In genomic region chr11:12304879-12305278, GRCm38 (mm10) we compare ENCODE assay signal across 23 mouse cellular contexts.
DNase-seq lines count a peak whose midpoint lies in the region; ATAC-seq and TF ChIP-seq lines count a peak whose summit lies in the region.
"Had no signal": no experiment of that assay in that cellular context is flagged by ENCODE, and none has a peak within 500 bp of the region (broad histone marks: within the 10 kb centered on the region; RNA-seq: fewer than 3 reads in every experiment).

No protein-coding gene starts in this region.

- in situ Hi-C loops in Patski (cut with MboI; ENCODE audit: low pct_unique_long_range_greater_than_20kb), result loop anchor here (5.0 kb wide), 1 partner anchor 237 kb away; no protein-coding TSS in a partner anchor

- WGBS in midbrain, embryonic 11.5 days, result 78% methylated on average over 3 of the region's 3 CpGs

- no peaks in the 10 kb centered on the region for H3K36me3 ChIP-seq in midbrain, embryonic 11.5 days (ENCODE audit: control insufficient read depth, insufficient read depth, low read length)
- H3K36me3 ChIP-seq: embryonic facial prominence, embryonic 13.5 days; embryonic facial prominence, embryonic 15.5 days; forebrain, embryonic 15.5 days; G1E had no signal

- CTCF ChIA-PET in Patski (lab: Charles Lee), result interaction anchor here (1.4 kb wide), 1 partner anchor 55 kb away, joined by 4 read pairs; no protein-coding TSS in a partner anchor

- intact Hi-C loops in left cerebral cortex, postnatal 14 days (cut with DNase I), result no loop called here

- no peak overlapping the region for H3K4me2 ChIP-seq in midbrain, embryonic 11.5 days
- H3K4me2 ChIP-seq: embryonic facial prominence, embryonic 13.5 days; embryonic facial prominence, embryonic 15.5 days; forebrain, embryonic 13.5 days; forebrain, embryonic 15.5 days had no signal

- POLR2A ChIA-PET in Patski (lab: Charles Lee), result interaction anchor here (0.5 kb wide), 1 partner anchor 412 kb away, joined by 3 read pairs; no protein-coding TSS in a partner anchor

- H3K9ac ChIP-seq in midbrain, embryonic 11.5 days (ENCODE audit: low read length), result no peak overlapping the region
- H3K9ac ChIP-seq: embryonic facial prominence, embryonic 13.5 days; embryonic facial prominence, embryonic 15.5 days; forebrain, embryonic 13.5 days; forebrain, embryonic 15.5 days; forebrain, postnatal 0 days had no signal

- no peaks in the 10 kb centered on the region for H3K27me3 ChIP-seq in Patski
- H3K27me3 ChIP-seq in midbrain, embryonic 11.5 days (ENCODE audit: control insufficient read depth, insufficient read depth, low read length), result peaks cover 35% of the 10 kb centered on the region
- H3K27me3 ChIP-seq: CH12.LX; embryonic facial prominence, embryonic 13.5 days; embryonic facial prominence, embryonic 15.5 days; forebrain, embryonic 15.5 days had no signal

- TF ChIP-seq CTCF in Patski (IDR thresholded peaks at IDR 0.05), result no peak

- no peak overlapping the region for H3K4me3 ChIP-seq in midbrain, embryonic 11.5 days (ENCODE audit: low read depth, low read length)
- H3K4me3 ChIP-seq: embryonic facial prominence, embryonic 13.5 days; embryonic facial prominence, embryonic 15.5 days; forebrain, embryonic 13.5 days; forebrain, embryonic 15.5 days had no signal

- ATAC-seq in Patski, result peak; percentile 93
- ATAC-seq in midbrain, embryonic 11.5 days (ENCODE audit: low FRiP score), result no peak
- ATAC-seq: CD4-positive, CD25-positive, alpha-beta regulatory T cell, adult 4 months; forebrain, embryonic 13.5 days; forebrain, embryonic 15.5 days; forebrain, postnatal 0 days had no signal

- no peaks in the 10 kb centered on the region for H3K4me1 ChIP-seq in midbrain, embryonic 11.5 days (ENCODE audit: control insufficient read depth, insufficient read depth, low read length)
- H3K4me1 ChIP-seq: embryonic facial prominence, embryonic 13.5 days; embryonic facial prominence, embryonic 15.5 days had no signal

- H3K27ac ChIP-seq in midbrain, embryonic 11.5 days (ENCODE audit: low read depth, low read length), result no peak overlapping the region
- H3K27ac ChIP-seq: embryonic facial prominence, embryonic 13.5 days; embryonic facial prominence, embryonic 15.5 days; forebrain, embryonic 13.5 days; forebrain, embryonic 15.5 days had no signal

- DNase-seq in Muller cell, postnatal 12 days (ENCODE audit: inconsistent ontology term), result peak; percentile 83
- DNase-seq in Patski (ENCODE audit: low read depth, low spot score), result no peak
- no peak for DNase-seq in midbrain, embryonic 11.5 days (ENCODE audit: low spot score, missing footprints)
- DNase-seq in left cerebral cortex, postnatal 14 days (ENCODE audit: low spot score in 2 of 2), result no peak
- DNase-seq in cerebellum, adult 18-20 months, result no peak
- DNase-seq: adrenal gland, adult 2 months; adrenal gland, postnatal 10 days; adrenal gland, postnatal 25 days; B cell, adult 2 months; cerebellum, adult 11 months; cerebellum, adult 8-10 months; cerebellum, adult 9-11 months; cerebellum, postnatal 14 days; cerebellum, postnatal 36 days; embryo, embryonic 11 days; forebrain, postnatal 0 days had no signal

- H3K9me3 ChIP-seq in midbrain, embryonic 11.5 days (ENCODE audit: control insufficient read depth, low read length), result no peaks in the 10 kb centered on the region
- H3K9me3 ChIP-seq: embryonic facial prominence, embryonic 13.5 days; embryonic facial prominence, embryonic 15.5 days; forebrain, embryonic 13.5 days; forebrain, embryonic 15.5 days; G1E had no signal
